Mouse (Mus musculus): Measurements from ENCODE around the gene Parp4. TPM values are rescaled to one million over a fixed set of nuclear protein-coding genes. Genes with fewer than 3 reads are reported as not detected.

Gene Parp4
- total RNA-seq, 2 experiments from 2014 or later, result 16.7 to 22.4 TPM

Other genes starting within 250 kb of the Parp4 start
- not detected for gene Atp12a, start 210.6 kb upstream of the Parp4 start, total RNA-seq (2021)
- under 1 TPM; 0.11 to 0.36 TPM for gene Rnf17, start 173.0 kb upstream of the Parp4 start, total RNA-seq (2021)
- 1 to 10 TPM; 1.5 to 2.4 TPM for gene Cenpj, start 194 bp upstream of the Parp4 start, total RNA-seq (2021)
- 10 to 100 TPM; 12.3 to 14.4 TPM for gene Mphosph8, start 92.6 kb downstream of the Parp4 start, total RNA-seq (2021)
- 10 to 100 TPM in 1 of 2 experiments, 1 to 10 TPM in 1; 8.9 to 11.2 TPM for gene Pspc1, start 202.7 kb downstream of the Parp4 start, total RNA-seq (2021)
- 10 to 100 TPM; 17.8 to 18.8 TPM for gene Zmym5, start 236.1 kb downstream of the Parp4 start, total RNA-seq (2021)